Mouse (Mus musculus) testis, adult 2 months (tissue): ENCODE results near the gene Gm42372.

Experiments
- CTCF ChIP-seq: fragments of 200-500 bp; IDR thresholded peaks from 2 replicates; pipeline ENCODE4 v1.5.1; 2012; ENCODE audit warnings: low read depth, mild to moderate bottlenecking, inconsistent platforms, low read length, moderate library complexity; ENCODE audit not compliant: control insufficient read depth, insufficient read depth, insufficient replicate concordance
- POLR2A ChIP-seq: fragments of 200-500 bp; IDR thresholded peaks from 2 replicates; pipeline ENCODE4 v1.6.1; 2012; ENCODE audit warnings: low read depth, mild to moderate bottlenecking, inconsistent platforms, low read length, moderate library complexity; ENCODE audit not compliant: control insufficient read depth

- TF ChIP-seq POLR2A (no peak), CTCF (no peak)
Measured at GRCm38 (mm10) chr7:16961678-16962077, 21.2 kb upstream of the Gm42372 start.
